Mouse (Mus musculus) embryonic facial prominence, embryonic 15.5 days (tissue): Measurements from ENCODE around the gene Pnmal2. TPM values are rescaled to one million over a fixed set of nuclear protein-coding genes. Genes with fewer than 3 reads are reported as not detected.
A peak's percentile ranks its signal among the peaks of the same experiment; 100 is the strongest.

Experiments used
- ATAC-seq: fragments of 200-750 bp; cut with Nextera tagmentation; 2 replicates; pipeline ENCODE4 v1.8.0; 2017; ENCODE audit warnings: low read depth, moderate TSS enrichment; ENCODE audit not compliant: insufficient number of reproducible peaks, low FRiP score, low TSS enrichment
- H3K27ac ChIP-seq: fragments of 300-500 bp; sonication (generic); replicated peaks from 2 replicates; pipeline ENCODE4 v1.5.1; 2015; ENCODE audit warnings: mild to moderate bottlenecking, inconsistent platforms
- H3K27me3 ChIP-seq: fragments of 300-500 bp; sonication (generic); 2 replicates; pipeline ENCODE4 v1.6.1; 2015; ENCODE audit warnings: inconsistent platforms
- H3K36me3 ChIP-seq: fragments of 300-500 bp; sonication (generic); 2 replicates; pipeline ENCODE4 v1.6.1; 2015; ENCODE audit warnings: mild to moderate bottlenecking, inconsistent platforms
- H3K4me1 ChIP-seq: fragments of 300-500 bp; sonication (generic); 2 replicates; pipeline ENCODE4 v1.6.1; 2015; ENCODE audit warnings: inconsistent platforms
- H3K4me2 ChIP-seq: fragments of 300-500 bp; sonication (generic); replicated peaks from 2 replicates; pipeline ENCODE4 v1.6.1; 2015; ENCODE audit warnings: mild to moderate bottlenecking, inconsistent platforms
- H3K4me3 ChIP-seq: fragments of 300-500 bp; sonication (generic); replicated peaks from 2 replicates; pipeline ENCODE4 v1.5.1; 2015; ENCODE audit warnings: mild to moderate bottlenecking, inconsistent platforms
- H3K9ac ChIP-seq: fragments of 300-500 bp; sonication (generic); 2 replicates; pipeline ENCODE4 v1.6.1; 2015; ENCODE audit warnings: inconsistent platforms
- H3K9me3 ChIP-seq: fragments of 300-500 bp; sonication (generic); replicated peaks from 2 replicates; pipeline ENCODE4 v1.6.1; 2016; ENCODE audit warnings: inconsistent platforms
- WGBS: fragments of 180-500 bp; shearing (Covaris S2); methylation state at CpG from one replicate; pipeline ENCODE4 v1.1.7; 2015; 5-methylcytosine and 5-hydroxymethylcytosine counted together
- polyA plus RNA-seq: library from polyadenylated mRNA; unstranded; fragments of >200 nt; fragmentation: Nextera tagmentation; extraction: Ambion mirVana; gene quantifications from 2 replicates; pipeline ENCODE4 v1.2.1, GENCODE M21; 2015

The Pnmal2 gene
- polyA plus RNA-seq, 1 experiment from 2014 or later, result 22.4 TPM

- Histone ChIP-seq H3K4me1 (peaks cover 68% of the 10 kb centered on the region), H3K9ac (no peak overlapping the region), H3K27me3 (no peaks in the 10 kb centered on the region), H3K36me3 (peaks cover 51% of the 10 kb centered on the region), H3K27ac (no peak overlapping the region), H3K4me3 (no peak overlapping the region), H3K9me3 (no peaks in the 10 kb centered on the region), H3K4me2 (no peak overlapping the region)
- WGBS, result 42% methylated on average over 3 of the region's 3 CpGs
- ATAC-seq, result no peak
These were observed 25.8 kb upstream of the Pnmal2 start for GRCm38 (mm10) chr7:16918670-16919069.

GRCm38 (mm10) chr7:16919395-16920149 lies 24.9 kb upstream of the Pnmal2 start:
- H3K36me3 ChIP-seq, result peaks cover 44% of the 10 kb centered on the region

GRCm38 (mm10) chr7:16920150-16920579 lies 24.3 kb upstream of the Pnmal2 start:
- Histone ChIP-seq H3K27me3 (no peaks in the 10 kb centered on the region), H3K36me3 (peaks cover 38% of the 10 kb centered on the region), H3K9me3 (no peaks in the 10 kb centered on the region), H3K27ac (peak overlapping the region; percentile 55), H3K4me3 (no peak overlapping the region; the same call in 1 of the 2 replicates), H3K4me1 (peaks cover 56% of the 10 kb centered on the region), H3K4me2 (peak overlapping the region; percentile 31), H3K9ac (0 out of 2 replicates have a peak overlapping the region, but pooled peaks have one; percentile 2)
- ATAC-seq, result no peak
- 44% methylated on average over 7 of the region's 7 CpGs for WGBS

More at GRCm38 (mm10) chr7:16919395-16920149, 24.9 kb upstream of the Pnmal2 start:
- ATAC-seq, result no peak
- Histone ChIP-seq H3K4me3 (no peak overlapping the region; the same call in 1 of the 2 replicates), H3K9ac (0 out of 2 replicates have a peak overlapping the region, but pooled peaks have one; percentile 2), H3K27me3 (no peaks in the 10 kb centered on the region), H3K4me2 (peak overlapping the region; percentile 31), H3K27ac (peak overlapping the region; percentile 55), H3K9me3 (no peaks in the 10 kb centered on the region), H3K4me1 (peaks cover 59% of the 10 kb centered on the region)
- 65% methylated on average over 13 of the region's 13 CpGs for WGBS

- ATAC-seq, result no peak
- peak overlapping the region; percentile 97 for H3K4me3 ChIP-seq
- H3K9ac ChIP-seq, result peak overlapping the region; percentile 18
- H3K9me3 ChIP-seq, result no peaks in the 10 kb centered on the region
- no peaks in the 10 kb centered on the region for H3K27me3 ChIP-seq
- H3K4me2 ChIP-seq, result peak overlapping the region; percentile 67
- H3K27ac ChIP-seq, result peak overlapping the region; percentile 87
- peaks cover 30% of the 10 kb centered on the region for H3K36me3 ChIP-seq
- H3K4me1 ChIP-seq, result peaks cover 52% of the 10 kb centered on the region
- 31% methylated on average over 21 of the region's 21 CpGs for WGBS
These were observed 23.4 kb upstream of the Pnmal2 start for GRCm38 (mm10) chr7:16920818-16921791.

- ATAC-seq, result no peak
- no peaks in the 10 kb centered on the region for H3K27me3 ChIP-seq
- H3K9me3 ChIP-seq, result no peaks in the 10 kb centered on the region
- peak overlapping the region; percentile 87 for H3K27ac ChIP-seq
- peak overlapping the region; percentile 97 for H3K4me3 ChIP-seq
- H3K4me2 ChIP-seq, result peak overlapping the region; percentile 67
- WGBS, result 14% methylated on average over 6 of the region's 6 CpGs
- H3K9ac ChIP-seq, result peak overlapping the region; percentile 18; the same call in 1 of the 2 replicates
- peaks cover 22% of the 10 kb centered on the region for H3K36me3 ChIP-seq
- peaks cover 52% of the 10 kb centered on the region for H3K4me1 ChIP-seq
These were observed 22.6 kb upstream of the Pnmal2 start for GRCm38 (mm10) chr7:16921881-16922335.

- WGBS, result 36% methylated on average over 10 of the region's 10 CpGs
These were observed 22.0 kb upstream of the Pnmal2 start for GRCm38 (mm10) chr7:16922360-16922973.

GRCm38 (mm10) chr7:16923283-16924036 lies 21.0 kb upstream of the Pnmal2 start:
- H3K4me2 ChIP-seq, result peak overlapping the region; percentile 67
- WGBS, result under 1% methylated on average over 56 of the region's 57 CpGs

More at GRCm38 (mm10) chr7:16922360-16922973, 22.0 kb upstream of the Pnmal2 start:
- Histone ChIP-seq H3K9ac (peak overlapping the region; percentile 98), H3K4me1 (peaks cover 52% of the 10 kb centered on the region), H3K27ac (peak overlapping the region; percentile 87), H3K27me3 (no peaks in the 10 kb centered on the region), H3K4me2 (peak overlapping the region; percentile 67), H3K9me3 (no peaks in the 10 kb centered on the region), H3K36me3 (peaks cover 17% of the 10 kb centered on the region), H3K4me3 (peak overlapping the region; percentile 97)
- no peak for ATAC-seq

GRCm38 (mm10) chr7:16924037-16924834 lies 20.2 kb upstream of the Pnmal2 start, which contains the start of gene Calm3:
Gene Calm3 (minus strand): TSS chr7:16924114.
- peak within 1 kb of the TSS; percentile 98 for H3K9ac ChIP-seq
- 1% methylated on average over 63 of the region's 64 CpGs for WGBS
- H3K4me1 ChIP-seq, result peaks cover 40% of the 10 kb centered on the region
- H3K27ac ChIP-seq, result peak within 1 kb of the TSS; percentile 98
- H3K27me3 ChIP-seq, result no peaks in the 10 kb centered on the region
- H3K4me3 ChIP-seq, result peak within 1 kb of the TSS; percentile 97
- ATAC-seq, result peak; percentile 93
- 0 out of 2 replicates have a peak, but pooled peaks cover 3% of the 10 kb centered on the region for H3K36me3 ChIP-seq
- H3K4me2 ChIP-seq, result peak within 1 kb of the TSS; percentile 67
- no peaks in the 10 kb centered on the region for H3K9me3 ChIP-seq

More at GRCm38 (mm10) chr7:16923283-16924036, 21.0 kb upstream of the Pnmal2 start:
- peak overlapping the region; percentile 98 for H3K27ac ChIP-seq
- H3K36me3 ChIP-seq, result peaks cover 7% of the 10 kb centered on the region
- H3K4me1 ChIP-seq, result peaks cover 45% of the 10 kb centered on the region
- no peaks in the 10 kb centered on the region for H3K27me3 ChIP-seq
- H3K9ac ChIP-seq, result peak overlapping the region; percentile 98
- peak overlapping the region; percentile 97 for H3K4me3 ChIP-seq
- no peaks in the 10 kb centered on the region for H3K9me3 ChIP-seq
- no peak for ATAC-seq

- Histone ChIP-seq H3K4me2 (no peak overlapping the region), H3K4me3 (no peak overlapping the region), H3K27ac (no peak overlapping the region), H3K27me3 (no peaks in the 10 kb centered on the region), H3K9ac (no peak overlapping the region), H3K9me3 (no peaks in the 10 kb centered on the region), H3K4me1 (0 out of 2 replicates have a peak, but pooled peaks cover 3% of the 10 kb centered on the region), H3K36me3 (no peaks in the 10 kb centered on the region)
- no peak for ATAC-seq
- 53% methylated on average over 2 of the region's 2 CpGs for WGBS
These were observed 16.1 kb upstream of the Pnmal2 start for GRCm38 (mm10) chr7:16928341-16928740.
